ENCODE assay signal across 23 mouse cellular contexts in genomic region chr9:44420280-44420898, GRCm38 (mm10). TPM values are rescaled to one million over a fixed set of nuclear protein-coding genes. Genes with fewer than 3 reads are reported as not detected.
"Had no signal": no experiment of that assay in that cellular context is flagged by ENCODE, and none has a peak within 500 bp of the region (broad histone marks: within the 10 kb centered on the region; RNA-seq: fewer than 3 reads in every experiment).

No protein-coding gene starts in this region.

- H3K36me3 ChIP-seq: limb, embryonic 15.5 days; midbrain, embryonic 15.5 days had no signal

- H3K4me2 ChIP-seq: kidney, embryonic 15.5 days; limb, embryonic 15.5 days; liver, embryonic 12.5 days; lung, embryonic 14.5 days; midbrain, embryonic 11.5 days; midbrain, embryonic 15.5 days had no signal

- DNase-seq: kidney, postnatal 14 days; lung, embryonic 14.5 days; lung, postnatal 10 days; lung, postnatal 4 days; right cerebral cortex, adult 18-20 months; right cerebral cortex, postnatal 25 days; thymus, postnatal 4 days had no signal

- H3K4me3 ChIP-seq: kidney, embryonic 15.5 days; limb, embryonic 15.5 days; liver, embryonic 12.5 days; megakaryocyte, embryonic 14.5 days; midbrain, embryonic 15.5 days had no signal

- H3K27ac ChIP-seq: kidney, embryonic 15.5 days; limb, embryonic 15.5 days; liver, embryonic 12.5 days; midbrain, embryonic 15.5 days; stomach, postnatal 0 days had no signal

- H3K9me3 ChIP-seq: kidney, embryonic 15.5 days; limb, embryonic 15.5 days; liver, embryonic 12.5 days; megakaryocyte, embryonic 14.5 days; midbrain, embryonic 15.5 days had no signal

- H3K27me3 ChIP-seq: kidney, embryonic 15.5 days; limb, embryonic 15.5 days; megakaryocyte, embryonic 14.5 days; midbrain, embryonic 15.5 days had no signal

- ATAC-seq: liver, embryonic 12.5 days; midbrain, embryonic 15.5 days had no signal

- H3K9ac ChIP-seq: kidney, embryonic 15.5 days; limb, embryonic 15.5 days; liver, embryonic 12.5 days; lung, embryonic 14.5 days; midbrain, embryonic 15.5 days had no signal

RNA-seq across cellular contexts. Expression of gene Foxr1, which starts 20.5 kb away (rescaled TPM):
- total RNA-seq: layer of hippocampus, adult 8-10 months; layer of hippocampus, postnatal 14 days; left cerebral cortex, adult 18-20 months; left cerebral cortex, postnatal 10 days had no signal
- polyA plus RNA-seq: kidney, embryonic 15.5 days; large intestine, adult 2 months; limb, embryonic 11.5 days; limb, embryonic 15.5 days; liver, embryonic 12.5 days; liver, embryonic 16.5 days; lung, embryonic 14.5 days; midbrain, embryonic 11.5 days; midbrain, embryonic 15.5 days; neural tube, embryonic 14.5 days; small intestine, adult 2 months had no signal
